Mouse (Mus musculus) urinary bladder, postnatal 25 days (tissue): Measurements from ENCODE around the gene Phf10.
"Not testable (repeated sequence)": the region's sequence is repeated elsewhere in the genome, so short reads cannot be mapped to it uniquely, and the experiment has no call there.

Experiments used
- DNase-seq: peaks from one replicate; pipeline ENCODE4 v3.0.0; 2022; ENCODE audit warnings: low spot score

Phf10 gene

GRCm38 (mm10) chr17:14960951-14961556 lies at the start of gene Phf10:
Gene Phf10, minus strand, starts transcription at chr17:14961273.
- peak; percentile 44 for DNase-seq

GRCm38 (mm10) chr17:15009706-15010413 lies 48.8 kb upstream of the Phf10 start, which contains the start of gene Gm3435:
Gene Gm3435, plus strand, starts transcription at chr17:15010176.
- DNase-seq, result not testable (repeated sequence)

DNA sequence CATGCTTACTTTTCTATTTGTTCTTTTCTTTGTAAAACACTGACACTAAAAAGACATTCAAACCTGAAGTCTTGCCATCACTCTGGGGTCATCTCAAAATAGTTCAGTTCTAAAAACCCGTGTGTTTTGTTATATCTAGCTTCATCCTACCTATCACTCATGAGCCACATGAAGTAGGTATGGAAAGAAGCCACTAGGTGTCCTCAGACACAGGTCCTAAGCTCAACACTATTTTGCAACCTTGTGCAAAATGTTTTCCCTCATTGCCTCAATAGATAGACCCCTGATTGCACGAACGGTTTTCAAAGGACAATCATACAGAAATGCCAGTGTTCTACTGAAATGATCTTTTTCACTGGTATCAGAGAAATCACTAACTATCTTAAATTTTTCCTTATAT lies 48.0 kb upstream of the Phf10 start:
- not testable (repeated sequence) for DNase-seq

DNA sequence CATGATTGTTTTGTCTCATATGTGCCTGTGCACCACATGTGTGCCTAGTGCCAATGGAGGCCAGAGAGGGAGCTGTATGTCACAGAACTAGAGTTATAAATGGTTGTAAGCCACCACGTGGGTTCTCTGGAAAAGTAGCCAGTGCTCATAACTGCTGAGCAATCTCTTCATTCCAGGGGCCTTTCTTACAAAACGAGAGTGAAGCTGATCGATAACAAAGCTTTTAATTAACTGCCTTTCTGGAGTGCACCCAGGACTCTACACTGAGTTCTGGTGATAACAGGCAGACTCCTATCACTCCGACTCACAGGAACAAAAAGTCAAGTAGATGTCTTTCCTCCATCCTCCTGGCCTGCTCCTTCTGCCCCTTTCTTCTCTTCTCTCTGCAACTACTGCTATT lies 39.0 kb upstream of the Phf10 start:
- not testable (repeated sequence) for DNase-seq

- not testable (repeated sequence) for DNase-seq
Measured at GRCm38 (mm10) chr17:14994140-14994539, 33.1 kb upstream of the Phf10 start.

- not testable (repeated sequence) for DNase-seq
Measured at GRCm38 (mm10) chr17:14993139-14993832, 32.2 kb upstream of the Phf10 start.

GRCm38 (mm10) chr17:14992522-14993138 lies 31.6 kb upstream of the Phf10 start:
- DNase-seq, result not testable (repeated sequence)

- not testable (repeated sequence) for DNase-seq
Measured at GRCm38 (mm10) chr17:14990116-14990702, 29.1 kb upstream of the Phf10 start.

DNA sequence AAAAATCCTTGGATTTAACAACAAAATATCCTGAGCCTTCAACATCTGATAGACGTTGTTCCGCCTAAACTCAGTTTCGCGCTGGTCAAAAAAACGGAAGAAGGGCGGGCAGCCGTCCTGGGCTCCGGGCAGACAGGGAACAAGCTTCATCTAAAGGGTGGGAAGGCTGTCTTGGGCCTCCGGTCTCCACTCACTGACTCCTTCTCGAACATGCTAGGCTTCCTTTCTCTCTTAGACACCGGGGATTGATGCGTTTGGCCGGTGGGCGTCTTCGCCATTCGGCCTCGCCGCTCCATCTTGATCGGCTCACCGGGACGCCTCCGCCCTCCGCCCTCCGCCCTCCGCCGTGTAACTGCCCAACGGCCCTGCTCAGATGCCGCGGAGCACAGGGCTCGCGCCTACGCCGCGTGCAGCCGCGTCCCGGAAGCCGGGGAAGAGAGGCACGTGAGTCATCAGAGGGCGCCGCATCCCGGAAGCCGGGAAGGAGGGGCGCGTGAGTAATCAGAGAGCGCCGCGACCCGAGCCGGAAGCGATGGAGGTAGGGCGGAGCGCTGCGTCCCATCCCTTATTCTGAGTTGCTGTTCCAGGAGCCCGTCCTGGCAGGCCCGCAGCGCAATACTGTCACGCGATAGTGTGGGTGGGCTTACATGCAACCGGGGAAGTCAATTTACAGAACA lies 17.4 kb upstream of the Phf10 start, which contains the start of the genes 9030025P20Rik and Gm3417:
Gene 9030025P20Rik, plus strand, starts transcription at position 107 of the 677 bp plus-strand sequence.
Gene Gm3417, minus strand, starts transcription at position 429 of the 677 bp plus-strand sequence.
- not testable (repeated sequence) for DNase-seq

- not testable (repeated sequence) for DNase-seq
Measured at GRCm38 (mm10) chr17:14977718-14978361, 16.8 kb upstream of the Phf10 start.

GRCm38 (mm10) chr17:14968373-14968913 lies 7.4 kb upstream of the Phf10 start:
- DNase-seq, result not testable (repeated sequence)

GRCm38 (mm10) chr17:14961557-14962154 lies 583 bp upstream of the Phf10 start:
- DNase-seq, result not testable (repeated sequence)

DNA sequence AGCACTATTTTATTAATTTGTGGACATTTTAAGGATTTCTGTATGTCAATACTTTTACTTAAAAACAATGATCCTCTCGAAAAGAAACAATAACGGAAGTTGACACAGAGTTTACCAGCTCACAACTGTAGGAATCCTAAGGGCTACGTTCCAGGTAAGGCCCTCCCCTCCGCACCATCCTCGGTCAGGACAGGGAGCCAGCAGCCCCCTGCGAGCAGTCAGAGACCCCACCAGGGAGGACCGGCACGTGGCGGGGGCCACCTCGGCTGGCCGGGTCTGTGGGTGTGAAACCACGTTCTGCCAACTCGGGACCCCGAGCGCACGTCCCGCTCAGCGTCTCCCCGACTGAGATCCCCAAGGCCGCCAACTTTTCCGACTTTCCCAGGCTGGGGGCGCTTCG lies 553 bp downstream of the Phf10 start:
- peak; percentile 25 for DNase-seq

DNA sequence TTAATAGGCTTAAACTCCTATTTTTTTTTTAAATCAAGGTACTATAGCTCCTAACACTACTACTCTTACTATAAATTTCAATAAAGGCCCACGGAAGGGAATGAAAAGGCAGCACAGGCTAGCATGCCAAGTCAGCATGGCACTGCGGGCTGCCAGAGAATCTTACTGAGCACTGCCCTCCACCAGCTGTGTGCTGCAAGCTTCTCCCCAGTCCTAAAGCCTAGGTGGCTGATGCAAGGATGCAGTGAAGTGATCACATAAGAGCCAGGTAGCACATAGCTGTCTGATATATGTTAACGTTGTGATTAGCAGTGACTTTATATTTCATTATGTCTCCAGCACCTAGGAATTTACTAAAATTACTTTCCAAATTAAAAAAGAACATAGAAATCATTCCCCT lies 1.1 kb downstream of the Phf10 start:
- DNase-seq, result no peak

- DNase-seq, result no peak
Measured at GRCm38 (mm10) chr17:14958686-14959327, 2.3 kb downstream of the Phf10 start.

- DNase-seq, result no peak
Measured at GRCm38 (mm10) chr17:14953452-14953851, 7.6 kb downstream of the Phf10 start.

DNA sequence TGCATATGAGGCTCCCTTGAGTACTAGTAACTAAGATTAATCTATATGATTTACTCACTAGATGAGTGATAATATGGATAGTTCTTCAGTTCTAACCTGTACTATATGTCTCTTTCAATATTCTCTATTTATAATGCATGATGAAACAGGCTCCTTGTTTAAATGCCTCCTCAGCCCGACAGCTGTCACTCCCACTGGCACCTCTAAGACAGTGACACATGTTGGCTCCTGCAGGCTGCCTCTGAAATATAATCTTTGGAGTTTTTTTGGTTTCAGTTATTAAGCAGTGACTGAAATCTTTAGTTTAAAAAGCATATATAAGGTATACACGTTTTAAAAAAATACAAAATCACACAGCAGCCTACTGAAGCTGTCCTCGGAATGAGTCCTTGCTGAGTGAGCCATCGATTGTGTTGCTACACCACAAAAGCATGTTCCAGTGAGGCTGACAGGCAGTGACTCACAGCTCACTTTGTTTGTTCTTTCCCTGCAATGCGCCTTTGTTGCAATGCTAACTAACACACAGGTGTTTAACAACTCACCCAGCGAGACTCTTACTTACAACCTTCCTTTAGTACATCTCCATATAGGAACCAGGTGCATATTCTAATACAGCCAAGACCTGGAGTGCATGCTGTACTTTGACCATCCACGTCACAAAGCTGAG lies 11.8 kb downstream of the Phf10 start:
- no peak for DNase-seq

DNA sequence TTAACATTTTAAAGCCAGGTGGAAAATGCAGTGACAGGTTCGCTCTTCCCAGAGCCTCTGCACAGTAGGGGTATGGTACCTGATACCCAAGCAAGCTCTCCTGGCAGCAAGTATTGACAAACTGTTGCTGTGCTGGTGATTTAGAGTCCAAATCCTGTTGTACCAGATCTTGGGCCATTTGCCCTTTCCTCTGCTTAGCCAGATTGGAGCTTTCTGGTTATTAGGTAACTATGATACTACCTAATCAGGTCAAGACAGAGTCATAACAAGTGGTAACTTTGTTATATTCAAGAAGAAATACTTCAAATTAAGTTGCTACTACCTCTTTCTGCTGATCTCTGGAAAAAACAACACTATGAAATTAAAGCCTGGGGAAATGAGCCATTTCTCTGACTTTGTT lies 16.5 kb downstream of the Phf10 start:
- no peak for DNase-seq

DNA sequence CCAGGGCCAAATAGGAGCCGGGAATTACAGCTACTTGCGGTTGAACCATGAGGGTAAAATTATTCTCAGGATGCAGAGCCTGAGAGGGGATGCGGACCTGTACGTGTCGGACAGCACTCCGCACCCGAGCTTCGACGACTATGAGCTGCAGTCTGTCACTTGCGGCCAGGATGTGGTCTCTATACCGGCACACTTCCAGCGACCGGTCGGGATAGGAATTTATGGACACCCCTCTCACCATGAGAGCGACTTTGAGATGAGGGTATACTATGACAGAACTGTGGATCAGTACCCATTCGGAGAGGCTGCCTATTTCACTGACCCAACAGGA lies 17.4 kb downstream of the Phf10 start:
- DNase-seq, result peak; percentile 10
